Mouse (Mus musculus) MN1 (cell line): ENCODE measurements around the gene Tubd1.

ENCODE experiments used
- DNase-seq: peaks from one replicate; pipeline ENCODE4 v3.0.0-alpha.2; 2016; ENCODE audit warnings: low spot score

Gene Tubd1

DNA sequence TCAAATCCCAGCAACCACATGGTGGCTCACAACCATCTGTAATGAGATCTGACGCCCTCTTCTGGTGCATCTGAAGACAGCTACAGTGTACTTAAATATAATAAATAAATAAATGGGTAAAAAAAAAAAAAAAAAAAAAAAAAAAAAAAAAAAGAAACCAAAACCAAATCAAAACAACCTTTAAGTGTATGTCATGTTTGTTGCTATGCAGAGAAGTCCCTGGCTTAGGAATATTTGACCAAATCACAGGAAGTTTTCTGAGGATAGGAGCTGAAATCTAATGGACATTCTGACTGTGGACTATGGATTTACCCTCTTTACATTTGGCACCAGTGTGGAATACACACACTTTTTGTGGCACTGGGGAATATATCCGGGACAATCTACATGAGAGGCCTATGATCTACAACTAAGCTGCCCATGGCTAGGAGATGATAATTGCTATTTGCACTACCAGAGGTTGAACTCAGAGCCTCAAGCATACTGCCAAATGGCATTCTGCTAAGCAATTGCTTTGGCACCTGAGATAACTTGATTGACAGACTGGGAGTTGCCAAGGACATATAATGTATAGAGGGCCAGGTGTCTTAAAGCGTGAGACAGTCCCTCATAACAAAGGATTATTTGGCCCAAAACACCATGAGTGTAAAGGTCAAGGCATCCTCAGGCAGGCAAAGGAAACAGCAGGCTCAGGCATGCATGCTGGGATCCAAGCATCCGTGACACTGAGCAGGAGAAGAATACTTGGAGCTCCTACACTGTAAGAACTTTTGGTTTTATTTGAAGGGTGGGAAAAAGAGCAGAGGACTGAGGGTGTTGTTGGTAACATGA, 54.8 kb downstream of the Tubd1 start:
- DNase-seq = no peak

GRCm38 (mm10) chr11:86600209-86600557, 55.4 kb downstream of the Tubd1 start:
- no peak for DNase-seq

DNA sequence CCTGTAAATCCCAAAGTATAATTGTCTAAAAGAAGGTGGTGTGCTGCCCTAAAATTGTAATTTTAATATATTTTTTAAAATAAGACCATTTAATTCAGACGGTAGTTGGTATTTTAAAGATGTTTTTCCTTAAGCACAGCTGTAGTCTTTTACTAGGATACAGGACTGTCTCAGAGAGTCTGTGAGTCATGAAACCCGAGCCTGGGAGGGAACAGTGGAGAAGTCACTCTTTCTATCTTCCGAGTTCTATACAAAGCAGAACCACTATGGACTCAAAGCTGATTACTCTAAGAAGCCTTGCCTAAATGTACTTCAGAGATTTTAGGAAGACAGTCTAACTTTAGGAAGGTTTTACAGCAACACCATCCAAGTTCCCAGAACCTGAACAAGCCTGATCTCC, 57.3 kb downstream of the Tubd1 start:
- no peak for DNase-seq

- no peak for DNase-seq
These were observed 58.9 kb downstream of the Tubd1 start for GRCm38 (mm10) chr11:86603719-86604118.

DNA sequence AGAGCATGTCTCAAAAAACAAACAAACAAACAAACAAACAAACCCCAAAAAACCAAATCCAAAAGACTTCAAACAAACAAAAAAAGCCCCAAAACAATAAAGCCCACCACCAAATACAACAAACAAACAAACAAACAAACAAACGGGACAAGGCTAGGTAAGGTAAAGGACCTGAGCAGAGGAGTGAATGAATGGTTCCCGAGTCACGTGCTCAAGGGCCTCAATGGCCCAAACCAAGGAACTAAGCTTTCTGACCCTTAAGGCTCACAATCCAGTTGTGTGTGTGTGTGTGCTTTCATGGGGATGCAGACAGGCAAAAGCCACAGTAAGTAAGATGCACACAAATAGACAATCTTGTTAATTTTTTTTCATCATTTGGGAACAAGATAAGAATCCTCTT, 59.5 kb downstream of the Tubd1 start:
- no peak for DNase-seq

DNA sequence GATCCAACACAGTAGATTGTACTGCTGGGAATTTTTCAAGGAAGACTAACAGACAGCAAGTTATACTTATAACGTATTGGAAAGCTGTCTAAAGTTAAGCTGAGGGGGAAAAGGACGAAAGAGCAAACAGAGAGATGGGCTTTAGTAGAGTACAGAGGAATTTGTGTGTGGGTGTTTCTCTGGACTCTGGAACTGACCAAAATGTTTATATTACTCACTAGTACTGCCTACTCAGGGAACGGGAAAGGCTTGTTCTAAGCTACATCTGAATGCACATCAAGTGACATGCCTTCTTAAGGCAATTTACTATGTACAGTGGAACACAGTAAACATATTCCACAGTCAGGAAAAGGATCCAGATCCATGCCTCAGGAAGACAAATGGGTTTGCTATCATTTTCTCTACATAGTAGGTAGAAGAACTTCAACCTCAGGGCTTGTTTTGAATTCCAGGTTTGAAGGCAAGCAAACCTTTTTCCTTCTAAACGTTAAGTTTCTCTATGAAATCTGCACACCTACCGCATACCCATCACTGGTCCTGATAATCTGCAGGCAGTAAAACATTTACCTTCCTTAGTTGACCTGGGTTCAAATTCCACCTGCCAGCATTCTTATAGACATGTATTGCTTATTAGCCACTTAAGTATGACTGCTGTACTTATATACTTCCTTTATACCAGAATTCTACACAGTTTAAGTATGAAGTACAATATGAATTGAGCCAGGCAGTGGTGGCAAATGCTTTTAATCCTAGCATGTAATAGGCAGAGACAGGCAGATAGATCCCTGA, 60.1 kb downstream of the Tubd1 start:
- DNase-seq = no peak

GRCm38 (mm10) chr11:86606621-86607339, 62.0 kb downstream of the Tubd1 start:
- no peak for DNase-seq

DNA sequence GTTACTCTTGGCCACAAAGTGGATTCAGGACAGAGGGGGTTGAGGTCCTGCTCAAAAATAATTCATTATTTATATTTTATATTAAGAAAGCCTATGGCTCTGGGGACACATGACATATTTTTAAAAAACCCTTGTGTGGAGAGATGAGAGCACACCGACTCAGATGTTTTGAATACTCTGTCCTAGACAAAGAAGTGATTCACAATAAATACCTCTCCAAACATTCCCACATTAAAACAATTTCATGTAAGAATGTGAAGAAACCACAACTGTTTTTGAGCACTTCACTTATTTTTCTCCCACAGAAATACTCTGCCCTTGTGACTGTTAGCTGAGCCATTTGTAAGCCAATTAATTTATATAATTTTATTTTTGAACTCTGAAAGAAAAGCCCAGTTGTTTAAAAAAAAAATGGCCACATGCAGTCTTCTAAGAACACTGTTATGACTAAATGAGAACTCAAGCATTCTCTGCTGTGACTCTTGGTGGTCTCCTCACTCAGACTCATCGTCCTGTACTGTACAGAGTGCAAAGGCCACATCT, 63.1 kb downstream of the Tubd1 start:
- DNase-seq = no peak

- no peak for DNase-seq
These were observed 65.4 kb downstream of the Tubd1 start for GRCm38 (mm10) chr11:86610239-86610638.

- DNase-seq = no peak
These were observed 67.2 kb downstream of the Tubd1 start for GRCm38 (mm10) chr11:86611991-86612390.

DNA sequence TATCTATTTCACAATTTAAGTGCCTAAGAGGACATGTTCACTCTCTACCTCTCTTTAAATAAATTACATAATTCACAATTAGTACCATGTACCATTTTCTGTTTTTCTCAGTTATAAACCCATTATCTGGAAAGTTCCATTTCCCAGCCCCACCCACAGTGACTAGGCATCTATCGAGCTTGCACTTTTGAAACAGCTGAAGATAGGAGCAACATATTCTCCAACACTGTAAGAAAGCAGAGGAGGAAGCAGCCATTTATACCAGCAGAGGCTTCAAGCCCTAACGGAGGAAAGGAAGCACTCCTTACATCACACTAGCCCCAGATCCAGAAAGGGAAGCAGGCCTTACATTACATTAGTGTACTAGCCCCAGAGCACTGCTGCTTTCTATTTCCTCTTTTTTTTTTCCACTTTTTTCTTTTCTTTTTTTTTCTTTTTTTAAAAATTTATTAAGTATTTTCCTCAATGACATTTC, 69.3 kb downstream of the Tubd1 start:
- no peak for DNase-seq

GRCm38 (mm10) chr11:86614607-86615006, 69.8 kb downstream of the Tubd1 start:
- DNase-seq = no peak
